In the genomic region with DNA sequence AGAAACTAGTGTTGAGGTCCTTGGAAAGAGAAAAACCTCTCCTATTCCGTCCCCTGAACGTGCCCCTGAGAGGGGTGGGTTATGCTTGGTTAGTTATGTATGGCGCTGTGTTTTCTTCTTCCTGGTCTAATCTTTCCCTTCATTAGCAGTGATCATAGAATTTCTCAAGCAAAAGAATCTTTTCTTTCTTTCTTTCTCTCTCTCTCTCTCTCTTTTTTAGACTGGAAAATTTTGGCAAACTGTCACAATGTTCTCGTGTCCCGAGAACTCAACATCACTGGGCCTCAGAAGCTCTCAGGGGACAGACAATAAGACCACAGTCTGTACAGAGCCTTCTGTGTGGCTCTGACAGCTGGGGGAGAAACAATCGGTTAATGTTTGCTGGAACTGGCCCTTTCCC, we compare ENCODE assay signal across 13 mouse cellular contexts. TPM values are rescaled to one million over a fixed set of nuclear protein-coding genes. Genes with fewer than 3 reads are reported as not detected.
DNase-seq lines count a peak whose midpoint lies in the region; ATAC-seq and TF ChIP-seq lines count a peak whose summit lies in the region.
"Had no signal": no experiment of that assay in that cellular context is flagged by ENCODE, and none has a peak within 500 bp of the region (broad histone marks: within the 10 kb centered on the region; RNA-seq: fewer than 3 reads in every experiment).

No protein-coding gene starts in this region.

- H3K4me2 ChIP-seq in hindbrain, embryonic 12.5 days (replicated peaks): no peak overlapping the region; the same call in 1 of the 2 replicates

- no peak for TF ChIP-seq EP300 in heart, adult 2 months (IDR thresholded peaks at IDR 0.05; ENCODE audit: insufficient read depth, low read depth, low read length)

- no peak for TF ChIP-seq CTCF in heart, adult 2 months (IDR thresholded peaks at IDR 0.05)

- no peaks in the 10 kb centered on the region for H3K27me3 ChIP-seq in heart, adult 2 months (ENCODE audit: control insufficient read depth, insufficient read depth, low read length)
- peaks cover 16% of the 10 kb centered on the region; the same call in 1 of the 2 replicates for H3K27me3 ChIP-seq in heart, embryonic 10.5 days (ENCODE audit: insufficient read depth, poor library complexity, severe bottlenecking)
- peaks cover 46% of the 10 kb centered on the region for H3K27me3 ChIP-seq in hindbrain, embryonic 12.5 days

- WGBS in heart, adult 2 months: 67% methylated on average over 6 of the region's 6 CpGs
- 63% methylated on average over 6 of the region's 6 CpGs for WGBS in heart, embryonic 10.5 days
- WGBS in hindbrain, embryonic 12.5 days: 17% methylated on average over 6 of the region's 6 CpGs

- no peaks in the 10 kb centered on the region for H3K79me2 ChIP-seq in heart, adult 2 months (replicated peaks; ENCODE audit: control insufficient read depth, insufficient read depth, low read length)

- no peak for TF ChIP-seq POLR2A in heart, adult 2 months (IDR thresholded peaks at IDR 0.05; ENCODE audit: insufficient read depth, low read depth, low read length)

- no peaks in the 10 kb centered on the region for H3K36me3 ChIP-seq in heart, adult 2 months (ENCODE audit: control insufficient read depth, insufficient read depth, low read length)
- no peaks in the 10 kb centered on the region for H3K36me3 ChIP-seq in heart, embryonic 10.5 days
- no peaks in the 10 kb centered on the region for H3K36me3 ChIP-seq in hindbrain, embryonic 12.5 days

- peaks cover 8% of the 10 kb centered on the region; the same call in 1 of the 2 replicates for H3K4me1 ChIP-seq in heart, adult 2 months (ENCODE audit: control insufficient read depth, insufficient read depth, low read length)
- H3K4me1 ChIP-seq in heart, embryonic 10.5 days: peaks cover 16% of the 10 kb centered on the region; the same call in 1 of the 2 replicates
- peaks cover 23% of the 10 kb centered on the region for H3K4me1 ChIP-seq in hindbrain, embryonic 12.5 days

- H3K4me3 ChIP-seq in heart, adult 2 months: no peak overlapping the region
- no peak overlapping the region for H3K4me3 ChIP-seq in heart, embryonic 10.5 days
- no peak overlapping the region for H3K4me3 ChIP-seq in hindbrain, embryonic 12.5 days

- no peak for ATAC-seq in hindbrain, embryonic 12.5 days (ENCODE audit: low FRiP score)
- no peak for ATAC-seq in megakaryocyte progenitor cell, adult 5-6 weeks (replicated peaks; ENCODE audit: poor library complexity)

- H3K27ac ChIP-seq in heart, adult 2 months: peak overlapping the region; percentile 43
- H3K27ac ChIP-seq in heart, embryonic 10.5 days: no peak overlapping the region
- peak overlapping the region; percentile 52 for H3K27ac ChIP-seq in hindbrain, embryonic 12.5 days

- DNase-seq in heart, adult 2 months: no peak
- no peak for DNase-seq in heart, embryonic 10.5 days (ENCODE audit: low spot score)
- peak; percentile 90 for DNase-seq in retina, postnatal 1 day
- no peak for DNase-seq in retina, embryonic 14.5 days (ENCODE audit: low spot score)
- no peak for DNase-seq in cerebellum, postnatal 36 days
- no peak for DNase-seq in lung, postnatal 36 days
- DNase-seq: cerebellum, postnatal 14 days; kidney, adult 8-10 months; lung, adult 18-20 months had no signal

- intact Hi-C loops in heart, adult 2 months (cut with DNase I): no loop called here

- no peak overlapping the region for H3K9ac ChIP-seq in heart, adult 2 months (ENCODE audit: low read depth, low read length)
- no peak overlapping the region for H3K9ac ChIP-seq in hindbrain, embryonic 12.5 days

- no peaks in the 10 kb centered on the region for H3K9me3 ChIP-seq in heart, embryonic 10.5 days
- no peaks in the 10 kb centered on the region for H3K9me3 ChIP-seq in hindbrain, embryonic 12.5 days (replicated peaks)

RNA-seq across cellular contexts. Expression of gene Sowaha, which starts 15.3 kb away (rescaled TPM):
- under 1 TPM; 0.05 to 0.34 TPM for total RNA-seq in heart, adult 2 months (2021)
- 0.03 and 0.10 TPM in 2 replicates for polyA plus RNA-seq in heart, adult 2 months (2012; rRNA removed)
- 0.32 and 0.38 TPM in 2 replicates for polyA plus RNA-seq in heart, embryonic 10.5 days (2016; fragmentation: Nextera tagmentation; extraction: Ambion mirVana)
- 0.78 and 0.84 TPM in 2 replicates for polyA plus RNA-seq in hindbrain, embryonic 12.5 days (2016; fragmentation: Nextera tagmentation; extraction: Ambion mirVana)
- total RNA-seq in megakaryocyte progenitor cell, adult 5-6 weeks (2015): 0.73 and 0.79 TPM in 2 replicates
- 0.29 and 0.91 TPM in 2 replicates for total RNA-seq in megakaryocyte progenitor cell, adult 5-6 weeks (2017)

RNA-seq across cellular contexts. Expression of gene Gm9945, which starts 15.5 kb away (rescaled TPM):
- total RNA-seq in heart, adult 2 months (2021): not detected
- not detected in 2 replicates for polyA plus RNA-seq in heart, adult 2 months (2012; rRNA removed)
- not detected in 2 replicates for polyA plus RNA-seq in heart, embryonic 10.5 days (2016; fragmentation: Nextera tagmentation; extraction: Ambion mirVana)
- not detected in 2 replicates for polyA plus RNA-seq in hindbrain, embryonic 12.5 days (2016; fragmentation: Nextera tagmentation; extraction: Ambion mirVana)
- total RNA-seq in megakaryocyte progenitor cell, adult 5-6 weeks (2015): not detected in 2 replicates
- total RNA-seq in megakaryocyte progenitor cell, adult 5-6 weeks (2017): not detected in 2 replicates
- total RNA-seq: adrenal gland, postnatal 4 days had no signal

RNA-seq across cellular contexts. Expression of gene Sept8, which starts 23.6 kb away (rescaled TPM):
- 10 to 100 TPM; 25.7 to 28.2 TPM for total RNA-seq in heart, adult 2 months (2021)
- polyA plus RNA-seq in heart, adult 2 months (2012; rRNA removed): 24.8 and 39.2 TPM in 2 replicates
- polyA plus RNA-seq in heart, embryonic 10.5 days (2016; fragmentation: Nextera tagmentation; extraction: Ambion mirVana): 20.1 and 22.9 TPM in 2 replicates
- 24.2 and 28.1 TPM in 2 replicates for polyA plus RNA-seq in hindbrain, embryonic 12.5 days (2016; fragmentation: Nextera tagmentation; extraction: Ambion mirVana)
- 15.5 and 27.3 TPM in 2 replicates for total RNA-seq in megakaryocyte progenitor cell, adult 5-6 weeks (2015)
- 11.0 and 24.6 TPM in 2 replicates for total RNA-seq in megakaryocyte progenitor cell, adult 5-6 weeks (2017)

RNA-seq across cellular contexts. Expression of gene Gm9837, which starts 25.1 kb away (rescaled TPM):
- total RNA-seq in heart, adult 2 months (2021): not detected
- not detected in 2 replicates for polyA plus RNA-seq in heart, adult 2 months (2012; rRNA removed)
- not detected in 2 replicates for polyA plus RNA-seq in heart, embryonic 10.5 days (2016; fragmentation: Nextera tagmentation; extraction: Ambion mirVana)
- polyA plus RNA-seq in hindbrain, embryonic 12.5 days (2016; fragmentation: Nextera tagmentation; extraction: Ambion mirVana): not detected in 2 replicates
- not detected in 2 replicates for total RNA-seq in megakaryocyte progenitor cell, adult 5-6 weeks (2015)
- not detected in 2 replicates for total RNA-seq in megakaryocyte progenitor cell, adult 5-6 weeks (2017)
- total RNA-seq: adrenal gland, postnatal 4 days; left cerebral cortex, adult 8-10 months had no signal

RNA-seq across cellular contexts. Expression of gene Shroom1, which starts 38.4 kb away (rescaled TPM):
- total RNA-seq in heart, adult 2 months (2021): under 1 TPM; 0.34 to 0.91 TPM
- polyA plus RNA-seq in heart, adult 2 months (2012; rRNA removed): 0.53 and 0.80 TPM in 2 replicates
- 2.3 and 2.5 TPM in 2 replicates for polyA plus RNA-seq in heart, embryonic 10.5 days (2016; fragmentation: Nextera tagmentation; extraction: Ambion mirVana)
- 5.2 and 6.3 TPM in 2 replicates for polyA plus RNA-seq in hindbrain, embryonic 12.5 days (2016; fragmentation: Nextera tagmentation; extraction: Ambion mirVana)
- 0.02 TPM in 1 of 2 replicates, not detected in the other for total RNA-seq in megakaryocyte progenitor cell, adult 5-6 weeks (2015)
- total RNA-seq in megakaryocyte progenitor cell, adult 5-6 weeks (2017): not detected in 2 replicates
